Mouse (Mus musculus): ENCODE results near the gene Gins1. TPM values are rescaled to one million over a fixed set of nuclear protein-coding genes. Genes with fewer than 3 reads are reported as not detected.
"Not testable (repeated sequence)": the region's sequence is repeated elsewhere in the genome, so short reads cannot be mapped to it uniquely, and the experiment has no call there.

Gins1 gene
- polyA plus RNA-seq, 1 experiment from 2014 or later, result 15.0 TPM

DNA sequence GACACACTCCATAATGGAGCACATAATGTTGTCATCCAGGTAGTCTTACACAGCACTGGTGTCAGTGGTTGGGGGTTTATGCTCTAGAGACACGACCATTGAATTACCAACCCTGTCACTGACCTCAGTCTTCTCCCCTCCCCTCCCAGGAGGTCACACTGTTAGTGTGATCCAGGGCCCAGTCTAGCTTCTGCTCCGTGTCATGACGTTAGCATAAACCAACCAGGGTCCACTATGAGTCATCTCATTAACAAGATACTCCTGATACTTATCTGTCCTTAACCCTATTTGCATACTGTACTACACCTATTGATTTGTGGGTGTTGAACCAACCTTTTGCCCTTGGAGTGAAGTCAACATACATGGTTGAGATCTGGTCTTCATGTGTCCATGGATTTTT is 13.5 kb downstream of the Gins1 start:
- no peaks in the 10 kb centered on the region for H3K4me1 ChIP-seq
- no peak for ATAC-seq (replicated peaks)
- no peaks in the 10 kb centered on the region for H3K36me3 ChIP-seq (replicated peaks)
- H3K27me3 ChIP-seq (replicated peaks), result no peaks in the 10 kb centered on the region
- no peak overlapping the region for H3K27ac ChIP-seq
- no peak overlapping the region for H3K4me2 ChIP-seq
- WGBS, result 94% methylated on average over 3 of the region's 3 CpGs
- H3K9me3 ChIP-seq, result no peaks in the 10 kb centered on the region
- no peak overlapping the region for H3K9ac ChIP-seq
- no peak overlapping the region for H3K4me3 ChIP-seq

- Histone ChIP-seq H3K9ac (no peak overlapping the region), H3K36me3 (replicated peaks) (no peaks in the 10 kb centered on the region), H3K27ac (no peak overlapping the region), H3K27me3 (replicated peaks) (no peaks in the 10 kb centered on the region), H3K4me2 (no peak overlapping the region), H3K4me1 (no peaks in the 10 kb centered on the region), H3K4me3 (no peak overlapping the region), H3K9me3 (no peaks in the 10 kb centered on the region)
- WGBS, result 94% methylated on average over 3 of the region's 3 CpGs
- no peak for ATAC-seq (replicated peaks)
Observed at GRCm38 (mm10) chr2:150920543-150920942, 15.3 kb downstream of the Gins1 start.

GRCm38 (mm10) chr2:150921697-150922096 is 16.5 kb downstream of the Gins1 start:
- WGBS, result 93% methylated on average over 6 of the region's 6 CpGs
- no peaks in the 10 kb centered on the region for H3K36me3 ChIP-seq (replicated peaks)
- H3K9ac ChIP-seq, result no peak overlapping the region
- no peak overlapping the region for H3K4me2 ChIP-seq
- no peaks in the 10 kb centered on the region for H3K4me1 ChIP-seq
- H3K27me3 ChIP-seq (replicated peaks), result no peaks in the 10 kb centered on the region
- H3K27ac ChIP-seq, result no peak overlapping the region
- no peak overlapping the region for H3K4me3 ChIP-seq
- ATAC-seq (replicated peaks), result no peak
- no peaks in the 10 kb centered on the region for H3K9me3 ChIP-seq

GRCm38 (mm10) chr2:150922165-150922564 is 17.0 kb downstream of the Gins1 start:
- Histone ChIP-seq H3K9me3 (no peaks in the 10 kb centered on the region), H3K27me3 (replicated peaks) (no peaks in the 10 kb centered on the region), H3K4me1 (no peaks in the 10 kb centered on the region), H3K9ac (no peak overlapping the region), H3K4me2 (no peak overlapping the region), H3K4me3 (no peak overlapping the region), H3K27ac (no peak overlapping the region), H3K36me3 (replicated peaks) (no peaks in the 10 kb centered on the region)
- WGBS, result 95% methylated on average over 4 of the region's 4 CpGs
- ATAC-seq (replicated peaks), result no peak

DNA sequence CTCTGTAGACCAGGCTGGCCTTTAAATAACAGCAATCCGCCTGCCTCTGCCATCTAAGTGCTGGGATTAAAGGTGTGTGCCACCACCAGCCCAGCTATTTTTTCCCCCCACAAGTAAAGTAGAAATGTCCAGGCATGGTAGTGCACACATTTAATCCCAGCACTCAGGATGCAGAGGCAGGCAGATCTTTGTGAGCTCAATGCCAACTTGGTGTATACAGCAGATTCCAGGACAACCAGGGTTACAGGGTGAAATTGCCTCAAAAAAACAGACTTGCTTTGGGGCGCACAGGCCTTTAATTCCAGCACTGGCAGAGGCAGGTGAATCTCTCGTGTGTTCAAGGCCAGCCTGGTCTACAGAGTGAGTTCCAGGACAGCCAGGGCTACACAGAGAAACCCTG is 17.8 kb downstream of the Gins1 start:
- Histone ChIP-seq H3K4me3 (no peak overlapping the region), H3K27me3 (replicated peaks) (no peaks in the 10 kb centered on the region), H3K36me3 (replicated peaks) (no peaks in the 10 kb centered on the region), H3K4me2 (no peak overlapping the region), H3K9me3 (no peaks in the 10 kb centered on the region), H3K4me1 (no peaks in the 10 kb centered on the region), H3K27ac (no peak overlapping the region), H3K9ac (no peak overlapping the region)
- no peak for ATAC-seq (replicated peaks)
- WGBS, result 95% methylated on average over 3 of the region's 3 CpGs

- no peaks in the 10 kb centered on the region for H3K36me3 ChIP-seq (replicated peaks)
- no peak overlapping the region for H3K9ac ChIP-seq
- H3K27ac ChIP-seq, result no peak overlapping the region
- no peaks in the 10 kb centered on the region for H3K9me3 ChIP-seq
- H3K4me2 ChIP-seq, result no peak overlapping the region
- H3K4me3 ChIP-seq, result no peak overlapping the region
- WGBS, result 81% methylated on average over 7 of the region's 7 CpGs
- no peak for ATAC-seq (replicated peaks)
- H3K27me3 ChIP-seq (replicated peaks), result no peaks in the 10 kb centered on the region
- no peaks in the 10 kb centered on the region for H3K4me1 ChIP-seq
Observed at GRCm38 (mm10) chr2:150923505-150923904, 18.3 kb downstream of the Gins1 start.

DNA sequence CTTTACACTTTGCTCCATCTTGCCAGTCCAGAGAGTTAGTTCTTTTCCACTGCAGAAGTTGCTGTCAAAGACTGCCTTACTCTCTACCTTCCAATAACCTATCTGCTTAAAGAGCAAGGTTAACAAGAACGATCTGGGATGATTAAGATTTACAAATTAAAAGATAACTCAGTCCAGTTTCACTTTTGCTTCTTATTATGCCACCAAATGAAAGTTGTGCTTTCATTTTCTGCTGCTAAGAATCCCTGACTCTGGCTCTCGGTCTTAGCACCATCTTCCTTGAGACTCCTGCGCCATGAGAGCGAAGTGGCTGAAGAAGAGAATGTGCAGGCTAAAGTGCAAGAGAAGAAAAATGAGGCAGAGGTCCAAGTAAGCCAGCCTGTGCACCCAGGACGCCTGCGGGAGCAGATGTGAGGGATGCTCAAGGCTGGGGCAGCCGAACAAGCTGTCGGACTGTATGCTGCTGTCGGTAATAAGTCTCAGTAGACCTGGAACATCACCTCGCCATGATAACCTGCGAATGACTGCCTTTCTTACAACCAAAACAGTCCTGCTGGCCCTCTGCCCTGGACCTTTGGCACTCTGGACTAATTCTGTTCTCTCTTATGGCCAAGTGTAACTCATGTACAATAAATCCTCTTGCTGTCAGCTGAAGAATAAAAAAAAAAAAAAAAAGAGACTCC is 22.0 kb downstream of the Gins1 start:
- Histone ChIP-seq H3K4me3 (no peak overlapping the region), H3K4me1 (no peaks in the 10 kb centered on the region), H3K4me2 (no peak overlapping the region), H3K27me3 (replicated peaks) (no peaks in the 10 kb centered on the region), H3K9me3 (no peaks in the 10 kb centered on the region), H3K9ac (no peak overlapping the region), H3K36me3 (replicated peaks) (peaks cover 3% of the 10 kb centered on the region; the same call in 1 of the 2 replicates), H3K27ac (no peak overlapping the region)
- WGBS, result 93% methylated on average over 11 of the region's 11 CpGs
- ATAC-seq (replicated peaks), result no peak

GRCm38 (mm10) chr2:150929156-150929555 is 24.0 kb downstream of the Gins1 start:
- ATAC-seq (replicated peaks), result no peak
- WGBS, result 90% methylated on average over 6 of the region's 6 CpGs

GRCm38 (mm10) chr2:150930806-150931205 is 25.6 kb downstream of the Gins1 start:
- Histone ChIP-seq H3K9ac (no peak overlapping the region), H3K4me3 (no peak overlapping the region), H3K9me3 (no peaks in the 10 kb centered on the region), H3K4me2 (no peak overlapping the region), H3K27me3 (replicated peaks) (no peaks in the 10 kb centered on the region), H3K27ac (no peak overlapping the region), H3K4me1 (no peaks in the 10 kb centered on the region), H3K36me3 (replicated peaks) (peaks cover 3% of the 10 kb centered on the region; the same call in 1 of the 2 replicates)
- 68% methylated on average over 3 of the region's 3 CpGs for WGBS
- ATAC-seq (replicated peaks), result no peak

More at GRCm38 (mm10) chr2:150929156-150929555, 24.0 kb downstream of the Gins1 start:
- Histone ChIP-seq H3K36me3 (replicated peaks) (peaks cover 3% of the 10 kb centered on the region; the same call in 1 of the 2 replicates), H3K9ac (no peak overlapping the region), H3K27me3 (replicated peaks) (no peaks in the 10 kb centered on the region), H3K27ac (no peak overlapping the region), H3K4me2 (no peak overlapping the region), H3K9me3 (no peaks in the 10 kb centered on the region), H3K4me3 (no peak overlapping the region), H3K4me1 (no peaks in the 10 kb centered on the region)

- no peak for ATAC-seq (replicated peaks)
- Histone ChIP-seq H3K4me3 (no peak overlapping the region), H3K4me2 (no peak overlapping the region), H3K36me3 (replicated peaks) (peaks cover 3% of the 10 kb centered on the region; the same call in 1 of the 2 replicates), H3K9ac (no peak overlapping the region), H3K27ac (no peak overlapping the region), H3K9me3 (no peaks in the 10 kb centered on the region), H3K27me3 (replicated peaks) (no peaks in the 10 kb centered on the region), H3K4me1 (no peaks in the 10 kb centered on the region)
- WGBS, result 84% methylated on average over 19 of the region's 19 CpGs
Observed at GRCm38 (mm10) chr2:150933482-150933881, 28.3 kb downstream of the Gins1 start.

DNA sequence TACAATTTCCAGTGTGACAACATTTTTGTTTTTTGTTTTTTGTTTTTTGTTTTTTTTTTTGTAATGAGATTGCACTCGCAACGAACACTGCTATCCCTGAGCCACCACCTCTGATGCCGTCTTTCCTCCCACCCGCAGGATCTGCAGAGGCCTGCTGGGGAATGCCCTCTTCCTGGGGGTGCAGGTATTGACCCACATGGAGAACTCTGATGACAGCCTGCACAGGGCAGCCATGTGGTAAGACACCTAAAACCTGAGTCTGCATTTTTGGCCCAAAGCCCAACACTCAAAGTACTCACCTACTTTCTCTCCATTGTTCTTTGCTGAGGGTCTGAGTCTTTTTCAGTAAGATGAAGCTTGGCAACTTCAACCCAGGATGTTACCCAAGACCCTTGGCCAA is 29.5 kb downstream of the Gins1 start:
- no peak for ATAC-seq (replicated peaks)
- Histone ChIP-seq H3K4me3 (no peak overlapping the region), H3K27me3 (replicated peaks) (no peaks in the 10 kb centered on the region), H3K27ac (no peak overlapping the region), H3K4me1 (no peaks in the 10 kb centered on the region), H3K9me3 (no peaks in the 10 kb centered on the region), H3K36me3 (replicated peaks) (peaks cover 2% of the 10 kb centered on the region; the same call in 1 of the 2 replicates), H3K4me2 (no peak overlapping the region), H3K9ac (no peak overlapping the region)
- WGBS, result 92% methylated on average over 4 of the region's 4 CpGs

DNA sequence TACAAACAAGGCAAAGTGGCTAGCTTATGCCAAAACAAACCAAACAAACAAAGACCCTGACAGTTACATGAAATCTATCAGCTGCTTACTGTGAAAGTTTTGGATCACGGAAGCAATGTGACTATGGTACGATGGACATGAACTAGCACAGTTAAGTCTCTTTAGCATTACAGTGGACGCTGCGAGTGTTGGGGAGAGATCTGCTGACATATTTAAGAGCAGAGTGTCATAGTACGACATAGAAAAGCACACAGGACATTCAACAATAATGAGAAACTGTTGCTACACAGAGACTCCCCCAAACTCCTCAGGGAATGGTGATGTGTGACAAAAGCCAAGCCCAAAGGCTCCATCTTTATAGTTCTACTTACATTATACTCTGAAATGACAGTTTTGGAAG is 38.8 kb downstream of the Gins1 start:
- WGBS, result 92% methylated on average over 5 of the region's 5 CpGs

DNA sequence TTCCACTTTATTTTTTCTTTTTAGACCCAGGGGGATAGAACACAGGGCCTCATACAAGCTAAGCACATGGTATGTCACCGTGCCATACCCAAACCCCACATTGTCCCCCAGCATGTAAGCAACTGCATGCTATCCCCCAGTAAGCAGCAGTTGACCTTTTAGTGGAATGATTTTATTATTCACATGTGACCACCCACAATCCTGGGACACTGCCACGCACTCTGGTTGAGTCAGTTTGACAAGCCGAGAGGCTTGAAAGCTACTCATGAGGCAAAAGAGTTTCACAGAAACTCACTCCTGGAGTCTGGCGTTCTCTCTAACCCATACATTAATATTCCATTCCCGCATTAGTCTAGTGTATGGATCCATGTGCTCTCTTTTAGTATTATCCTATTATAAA is 42.1 kb downstream of the Gins1 start:
- not testable (repeated sequence) for H3K4me1 ChIP-seq; H3K4me3 ChIP-seq; H3K9ac ChIP-seq; H3K27ac ChIP-seq; ATAC-seq (replicated peaks); H3K27me3 ChIP-seq (replicated peaks); H3K4me2 ChIP-seq; H3K36me3 ChIP-seq (replicated peaks); H3K9me3 ChIP-seq
- WGBS, result 90% methylated on average over 5 of the region's 5 CpGs

More for the DNA sequence above, 38.8 kb downstream of the Gins1 start:
- H3K9me3 ChIP-seq, result no peaks in the 10 kb centered on the region
- H3K27ac ChIP-seq, result no peak overlapping the region
- no peak overlapping the region for H3K4me2 ChIP-seq
- no peak overlapping the region for H3K4me3 ChIP-seq
- H3K4me1 ChIP-seq, result no peaks in the 10 kb centered on the region
- H3K36me3 ChIP-seq (replicated peaks), result no peaks in the 10 kb centered on the region
- ATAC-seq (replicated peaks), result no peak
- H3K27me3 ChIP-seq (replicated peaks), result no peaks in the 10 kb centered on the region
- no peak overlapping the region for H3K9ac ChIP-seq

All from midbrain, embryonic 15.5 days (tissue).